Mouse (Mus musculus) thymus, postnatal 25 days (tissue): ENCODE measurements around the gene Rapgef2.
A peak's percentile ranks its signal among the peaks of the same experiment; 100 is the strongest.
"Not testable (repeated sequence)": the region's sequence is repeated elsewhere in the genome, so short reads cannot be mapped to it uniquely, and the experiment has no call there.

Experiments used
- DNase-seq: peaks from one replicate; pipeline ENCODE4 v3.0.0; 2022

Gene Rapgef2

DNA sequence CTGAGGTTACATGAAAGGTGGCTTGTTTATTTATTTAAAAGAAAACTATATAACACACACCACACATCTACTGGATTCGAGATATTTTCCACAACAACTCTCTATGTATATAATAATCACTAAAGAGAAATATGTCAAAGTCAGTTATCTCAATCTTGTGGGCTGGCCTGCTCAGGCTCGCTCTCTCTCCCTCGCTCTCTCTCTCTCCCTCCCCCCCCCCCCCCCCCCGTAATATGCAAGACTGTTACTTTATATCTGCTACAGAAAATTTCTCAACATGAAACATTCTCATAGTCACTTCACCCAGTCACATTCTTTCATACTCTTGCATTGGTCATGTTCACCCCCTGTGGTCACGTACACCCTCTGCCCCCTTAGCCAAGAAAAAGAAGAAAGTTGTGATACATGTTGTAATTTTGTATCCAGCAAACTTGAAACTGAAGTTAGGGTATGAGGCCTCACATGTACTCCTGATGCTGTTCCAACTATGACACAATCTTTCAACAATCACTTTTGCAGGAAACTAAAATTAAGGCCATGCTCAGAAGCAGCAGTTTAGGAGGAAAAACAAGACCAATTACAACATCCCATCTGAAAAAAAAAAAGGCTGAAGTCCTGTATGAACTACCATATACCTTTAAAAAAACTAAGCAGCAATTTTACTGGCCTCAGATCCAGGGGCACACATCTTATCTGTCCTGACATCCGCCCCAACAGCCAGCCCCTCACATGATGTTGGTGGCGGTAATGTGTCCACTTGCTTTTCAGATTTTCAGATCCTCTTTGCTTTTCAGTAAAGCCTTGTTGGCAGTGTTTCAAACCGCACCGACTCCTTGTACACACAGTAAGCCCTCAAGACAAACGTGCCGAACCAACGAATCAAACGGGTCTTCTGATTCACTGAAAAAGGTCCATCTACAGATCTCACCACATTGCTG lies 52.6 kb downstream of the Rapgef2 start:
- no peak for DNase-seq

DNA sequence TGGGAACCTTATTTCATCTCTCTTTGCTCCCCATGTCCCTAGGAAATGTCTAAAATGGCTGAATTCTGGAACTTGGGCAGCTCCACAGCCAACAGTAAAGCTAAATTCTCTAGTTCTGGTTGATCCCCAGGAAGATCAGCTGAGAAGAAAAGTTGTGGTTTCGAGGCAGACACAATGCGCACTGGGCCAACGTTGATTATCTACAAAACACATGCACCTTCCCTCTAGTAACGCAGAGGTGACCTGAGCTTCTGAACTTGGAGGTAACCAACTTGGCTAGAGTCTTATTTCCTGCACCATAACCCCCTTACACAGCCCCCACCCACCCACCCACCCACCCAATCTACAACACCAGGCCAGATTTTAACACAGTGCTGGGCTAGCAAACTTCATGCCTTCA lies 55.6 kb downstream of the Rapgef2 start:
- DNase-seq = no peak

DNA sequence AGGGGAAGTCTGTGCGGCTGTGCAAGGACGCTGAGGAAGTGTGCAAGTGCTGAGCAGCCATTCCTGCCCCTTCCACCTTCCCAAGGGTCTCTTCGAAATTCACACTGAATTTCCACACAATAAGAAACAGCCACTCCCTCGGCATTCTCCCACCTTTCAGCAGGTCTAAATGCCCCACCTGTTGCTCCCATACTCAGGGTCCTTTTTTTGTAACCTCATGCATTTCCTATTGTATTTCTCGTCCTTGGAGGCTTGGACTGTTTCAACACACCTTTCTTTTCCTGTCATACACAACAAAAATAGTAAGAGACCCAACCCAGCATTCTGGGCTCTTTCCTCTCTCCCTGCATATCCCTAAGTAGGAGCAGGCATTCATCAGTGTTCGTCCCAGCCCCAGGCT lies 56.8 kb downstream of the Rapgef2 start:
- DNase-seq = no peak

DNA sequence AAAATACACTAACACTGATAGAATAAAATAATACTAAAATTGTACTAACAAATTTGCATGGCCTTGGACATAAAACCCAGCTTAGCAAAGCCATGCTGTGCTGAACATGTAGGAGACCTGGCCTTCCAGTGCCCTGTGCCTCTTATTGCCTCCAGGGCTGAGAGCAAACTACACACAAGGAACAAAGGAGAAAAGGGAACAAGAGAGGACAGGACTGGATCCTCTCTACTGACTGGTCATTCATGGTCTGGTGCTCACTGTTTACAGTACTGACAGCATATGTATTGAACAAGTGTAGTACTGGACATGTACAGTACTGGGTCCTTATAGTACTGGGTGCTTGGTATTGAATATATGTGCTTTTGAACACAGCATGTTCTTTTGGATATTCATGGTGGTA lies 58.0 kb downstream of the Rapgef2 start:
- no peak for DNase-seq

DNA sequence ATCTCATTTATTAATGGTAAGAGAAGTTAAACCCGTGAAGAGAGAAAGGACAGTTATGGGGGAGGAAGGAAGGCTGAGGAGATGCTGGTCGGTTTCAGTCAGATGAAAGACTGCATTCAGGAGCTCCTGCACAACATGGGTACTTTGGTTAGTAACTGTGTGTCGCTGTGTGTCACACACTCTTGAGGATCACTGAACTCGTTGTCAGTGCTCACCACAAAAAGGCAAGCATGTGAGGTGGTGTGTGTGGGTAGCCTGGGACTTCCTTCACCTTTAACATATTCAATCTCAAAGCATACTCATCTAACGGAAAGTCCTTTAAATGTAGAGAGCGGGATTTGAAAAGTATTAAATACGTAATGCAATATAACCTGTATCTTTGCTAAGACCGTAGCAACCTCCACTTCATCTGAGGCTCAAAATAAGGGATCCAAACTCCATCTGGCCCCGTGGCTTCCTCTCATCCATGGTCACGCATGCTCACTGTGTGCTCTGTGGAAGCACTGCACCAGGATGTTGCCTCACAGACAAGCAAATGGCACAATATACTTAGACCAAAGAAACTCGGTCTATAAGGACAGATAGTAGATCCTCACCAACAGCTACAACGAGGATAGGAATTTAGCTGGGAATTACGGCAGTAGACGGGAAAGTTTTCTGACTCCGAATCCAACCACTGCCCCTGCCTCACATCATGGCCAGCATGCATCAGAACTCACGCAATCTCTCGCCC lies 58.8 kb downstream of the Rapgef2 start:
- peak; percentile 46 for DNase-seq

DNA sequence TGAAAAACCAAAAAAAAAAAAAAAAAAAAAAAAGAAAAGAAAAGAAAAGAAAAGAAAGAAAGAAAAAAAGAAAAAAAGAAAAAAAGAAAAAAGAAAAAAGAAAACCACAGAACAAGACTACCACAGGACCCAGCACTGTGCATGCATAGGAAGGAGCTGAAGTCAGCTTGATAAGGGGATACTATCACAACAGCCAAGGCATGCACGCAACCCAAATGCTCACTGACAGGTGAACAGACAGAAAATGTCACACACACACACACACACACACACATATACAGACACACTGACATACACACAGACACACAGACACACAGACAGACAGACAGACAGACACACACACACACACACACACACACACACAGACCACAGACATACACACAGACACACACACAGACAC lies 59.5 kb downstream of the Rapgef2 start:
- DNase-seq = not testable (repeated sequence)

DNA sequence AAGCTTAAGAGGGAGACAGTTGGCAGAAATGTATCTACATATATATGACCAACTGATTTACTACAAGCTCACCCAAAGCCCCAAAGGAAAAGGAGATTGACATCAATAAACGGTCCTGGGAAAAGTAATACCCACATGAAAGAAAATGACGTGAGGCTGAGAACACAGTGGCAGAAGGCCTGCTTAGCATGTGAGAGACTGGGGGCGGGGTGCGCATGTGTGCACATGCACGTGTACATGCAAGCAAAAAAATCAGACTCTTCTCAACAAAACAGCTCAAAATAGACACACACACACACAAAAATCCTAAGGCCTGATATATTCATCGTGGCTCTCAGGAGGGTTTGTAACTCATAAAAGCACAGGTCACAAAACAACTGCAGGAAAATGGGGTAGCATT lies 60.4 kb downstream of the Rapgef2 start:
- no peak for DNase-seq

DNA sequence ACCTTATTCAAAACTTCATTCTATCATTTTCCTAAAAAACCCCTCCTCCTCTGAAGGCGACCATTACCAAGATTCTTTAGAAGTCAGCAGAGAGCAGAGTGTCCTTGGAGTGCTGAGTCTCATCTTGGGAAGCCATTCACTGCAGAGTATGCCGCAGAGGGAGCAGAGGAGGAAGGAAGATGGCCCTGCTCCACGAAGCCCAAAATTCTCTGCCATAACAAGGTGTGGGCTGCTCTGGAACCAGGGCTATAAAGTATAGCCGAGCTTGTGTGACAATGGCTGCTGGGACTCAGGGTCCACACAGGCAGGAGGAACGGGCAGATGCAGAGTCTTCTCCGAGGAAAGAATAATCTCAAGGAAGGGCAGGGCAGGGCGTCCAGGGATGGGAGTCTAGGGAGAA lies 62.0 kb downstream of the Rapgef2 start:
- no peak for DNase-seq

DNA sequence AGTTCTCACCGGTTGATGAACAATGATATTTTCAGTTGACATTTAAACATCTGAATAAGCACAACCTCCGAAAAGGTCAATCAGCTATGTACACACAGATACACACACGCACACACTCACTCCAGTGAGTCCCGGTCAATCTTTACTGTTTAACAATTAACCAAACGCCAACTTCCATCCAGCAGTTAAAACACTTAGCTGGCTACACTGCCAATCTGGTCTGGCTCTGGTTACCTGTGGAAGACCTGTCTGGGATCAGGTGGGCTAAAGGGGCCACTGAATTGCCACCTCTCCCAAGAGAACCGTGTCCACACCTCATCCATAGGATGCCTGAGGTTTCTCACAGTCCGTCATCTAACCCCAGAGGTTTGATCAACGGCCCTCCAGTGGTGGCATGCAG lies 63.0 kb downstream of the Rapgef2 start:
- no peak for DNase-seq

DNA sequence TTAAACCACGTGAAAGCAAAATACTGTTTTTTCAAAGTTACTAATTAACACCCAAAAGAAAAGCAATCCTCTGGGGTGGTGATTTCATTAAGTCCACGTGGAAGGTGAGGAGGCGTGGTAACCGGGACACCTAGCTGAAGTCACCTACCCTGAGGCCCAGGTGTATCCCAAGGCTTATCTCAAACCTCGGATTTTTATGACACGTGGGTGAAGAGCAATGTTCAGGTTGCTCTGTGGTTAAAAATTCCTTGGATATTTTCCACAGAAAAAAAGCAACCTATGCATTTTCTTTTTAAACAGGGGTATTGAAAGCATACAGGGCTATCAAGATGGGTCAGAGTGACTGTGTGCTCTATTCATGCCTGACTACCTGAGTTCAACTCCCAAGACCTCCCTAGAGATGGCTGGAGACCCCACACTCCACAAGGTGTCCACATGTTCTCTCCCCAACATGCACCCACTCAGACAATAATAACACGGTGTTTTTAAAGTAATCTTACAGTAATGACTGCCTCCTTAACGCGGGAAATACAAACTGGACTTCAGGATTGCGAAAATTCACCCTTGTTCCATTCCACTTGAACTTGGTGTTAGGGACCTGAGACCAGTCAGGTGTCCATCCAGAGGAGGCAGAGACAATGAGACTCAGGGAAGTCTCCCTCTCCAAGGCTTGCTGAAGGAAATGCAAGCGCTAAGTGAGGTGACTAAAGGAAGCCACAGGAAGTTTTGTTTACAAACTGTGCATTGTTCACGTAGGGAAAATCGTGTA lies 63.9 kb downstream of the Rapgef2 start:
- DNase-seq = no peak

DNA sequence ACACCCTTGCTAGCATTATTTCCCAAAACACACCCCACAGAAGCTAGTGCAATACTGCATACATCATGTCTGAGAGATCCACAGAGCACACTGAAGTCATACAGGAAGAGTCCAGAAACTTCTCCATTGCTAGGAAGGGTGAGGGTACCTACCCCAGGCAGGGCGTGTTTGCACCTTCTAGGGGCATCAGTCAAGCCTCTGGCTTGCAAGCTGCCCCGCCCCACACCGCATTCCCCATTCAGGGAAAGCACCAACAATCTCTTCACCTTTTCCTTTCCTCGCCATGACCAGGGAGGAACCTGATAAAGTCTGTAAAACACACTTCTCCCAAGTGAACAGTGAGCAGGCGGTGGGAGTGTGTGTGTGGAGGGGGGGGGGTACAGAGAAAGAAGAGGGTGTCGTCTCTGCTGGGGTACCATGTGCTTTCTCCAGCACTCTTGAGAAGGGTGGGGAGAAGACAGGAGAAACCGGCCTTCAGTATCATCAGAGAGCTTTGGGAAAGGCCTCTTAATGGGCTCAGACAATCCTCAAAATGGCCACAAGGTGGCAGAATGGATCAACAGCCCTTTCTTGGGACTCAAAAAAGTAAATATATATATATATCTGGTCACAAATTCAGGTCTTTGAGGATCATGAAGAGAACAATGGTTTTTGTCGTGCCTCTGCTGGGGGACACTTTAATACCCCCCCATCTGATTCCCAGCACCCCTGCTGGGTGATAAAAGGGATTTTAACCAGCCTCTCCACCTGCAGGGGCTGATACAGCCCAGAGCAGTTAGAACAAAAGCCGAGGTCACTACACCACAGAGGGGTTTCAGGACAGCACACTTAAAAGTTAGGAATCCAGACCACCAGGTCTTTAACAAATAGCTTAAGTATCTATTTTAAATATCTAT lies 64.8 kb downstream of the Rapgef2 start:
- peak; percentile 71 for DNase-seq

DNA sequence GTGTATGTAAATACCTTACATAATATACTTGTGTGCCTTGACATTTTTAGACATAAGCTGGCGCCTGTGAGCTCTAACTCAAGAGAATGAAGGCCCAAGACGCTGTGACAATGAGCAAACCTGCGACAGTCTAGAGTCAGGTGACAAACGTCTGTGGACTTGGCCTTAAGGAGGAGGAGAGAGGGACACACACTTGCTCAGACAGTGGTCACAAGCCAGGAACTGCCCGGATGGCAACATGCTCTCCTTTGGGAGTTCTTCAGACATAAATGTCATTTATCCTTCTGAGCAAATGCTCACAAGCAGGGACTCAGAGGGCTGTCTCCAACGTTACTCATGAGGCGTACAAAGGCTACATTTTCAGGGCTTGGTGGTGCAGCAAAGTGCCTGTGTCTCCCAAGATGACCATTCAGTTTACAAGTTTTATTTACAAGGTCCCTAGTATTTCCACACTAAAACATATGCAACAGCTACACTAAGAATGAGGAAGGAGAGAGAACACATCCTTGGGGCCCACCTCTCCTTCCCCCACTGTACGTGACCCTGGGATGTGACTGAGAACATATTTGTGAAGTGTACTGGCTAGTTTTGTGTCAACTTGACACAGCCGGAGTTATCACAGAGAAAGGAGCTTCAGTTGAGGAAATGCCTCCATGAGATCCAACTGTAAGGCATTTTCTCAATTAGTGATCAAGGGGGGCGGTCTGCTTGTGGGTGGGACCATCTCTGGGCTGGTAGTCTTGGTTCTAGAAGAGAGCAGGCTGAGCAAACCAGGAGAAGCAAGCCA lies 67.0 kb downstream of the Rapgef2 start:
- DNase-seq = no peak

DNA sequence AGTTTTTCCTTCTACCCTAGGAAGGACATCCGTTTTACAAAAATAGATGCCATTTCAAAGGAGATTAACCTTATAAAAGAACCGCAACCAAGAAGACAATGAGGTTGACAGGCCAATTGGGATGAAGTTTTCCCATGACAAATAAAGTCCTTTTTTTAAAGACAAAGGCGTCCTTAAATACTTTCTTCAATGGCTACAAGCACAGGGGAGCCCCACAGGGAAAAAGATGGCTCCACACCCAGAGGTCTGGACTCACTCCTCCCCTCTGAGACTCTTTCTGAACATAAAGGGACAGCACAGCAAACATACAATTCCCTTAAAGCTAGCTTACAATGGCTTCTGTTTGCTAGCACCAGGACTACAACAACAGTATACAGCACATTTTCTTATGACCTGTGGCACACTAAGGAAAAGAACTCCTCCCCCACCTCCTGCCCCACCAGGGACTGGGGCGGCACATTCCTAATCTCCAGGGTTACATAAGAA lies 67.7 kb downstream of the Rapgef2 start:
- DNase-seq = no peak

DNA sequence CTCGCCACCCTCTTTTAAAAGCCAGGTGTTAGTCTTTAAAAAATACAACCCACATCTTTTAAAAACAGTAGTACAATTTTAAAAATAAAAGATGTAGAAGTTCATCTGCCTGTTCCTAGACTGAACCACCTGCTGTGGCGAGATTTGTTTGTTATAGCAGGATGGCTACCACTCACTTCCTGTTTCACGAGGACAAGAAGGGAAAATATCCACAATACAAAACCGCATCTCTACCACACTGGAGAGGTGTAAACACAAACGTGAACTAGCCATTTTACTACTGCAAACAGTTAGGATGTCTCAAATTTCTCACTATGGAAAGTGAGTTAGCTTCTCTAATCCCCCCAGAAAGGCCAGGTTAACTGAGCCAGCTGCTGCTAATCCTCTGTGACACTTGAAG lies 76.1 kb downstream of the Rapgef2 start:
- no peak for DNase-seq

DNA sequence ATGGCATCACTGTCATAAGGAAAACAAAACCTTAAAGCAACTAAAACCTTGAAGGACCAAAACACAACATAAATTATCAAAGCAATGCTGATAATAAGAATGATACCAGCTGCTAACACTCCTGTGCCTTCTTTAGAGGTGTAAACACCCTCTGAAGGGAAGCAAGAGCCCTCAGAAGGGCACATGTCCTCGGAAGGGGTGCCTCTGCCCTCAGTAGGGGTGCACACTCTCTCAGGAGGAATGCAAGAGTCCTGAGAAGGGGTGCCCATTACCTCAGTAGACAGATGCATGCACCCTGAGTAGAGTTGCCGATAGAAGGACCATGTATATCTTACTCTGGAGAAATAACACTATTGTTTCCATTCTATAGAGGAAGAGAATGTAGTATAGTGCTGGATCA lies 79.1 kb downstream of the Rapgef2 start:
- no peak for DNase-seq

DNA sequence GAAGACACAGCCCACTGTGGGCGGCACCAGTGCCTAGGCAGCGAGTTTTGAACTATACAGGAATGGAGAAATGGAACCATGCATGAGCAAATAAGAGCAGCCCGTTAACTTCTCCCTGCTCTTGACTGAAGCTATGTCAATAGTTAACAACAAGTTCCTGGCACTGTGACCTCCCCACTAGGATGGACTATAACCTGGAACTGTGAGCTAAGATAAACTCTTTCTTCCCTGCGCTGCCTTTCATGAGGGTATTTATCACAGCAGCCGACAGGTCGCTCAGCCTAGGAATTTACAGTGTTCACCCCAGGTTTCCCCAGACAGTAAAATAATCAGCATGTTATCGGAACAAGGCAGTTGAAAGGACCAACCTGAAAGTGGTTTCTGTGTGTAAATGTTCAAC lies 79.8 kb downstream of the Rapgef2 start:
- DNase-seq = no peak

DNA sequence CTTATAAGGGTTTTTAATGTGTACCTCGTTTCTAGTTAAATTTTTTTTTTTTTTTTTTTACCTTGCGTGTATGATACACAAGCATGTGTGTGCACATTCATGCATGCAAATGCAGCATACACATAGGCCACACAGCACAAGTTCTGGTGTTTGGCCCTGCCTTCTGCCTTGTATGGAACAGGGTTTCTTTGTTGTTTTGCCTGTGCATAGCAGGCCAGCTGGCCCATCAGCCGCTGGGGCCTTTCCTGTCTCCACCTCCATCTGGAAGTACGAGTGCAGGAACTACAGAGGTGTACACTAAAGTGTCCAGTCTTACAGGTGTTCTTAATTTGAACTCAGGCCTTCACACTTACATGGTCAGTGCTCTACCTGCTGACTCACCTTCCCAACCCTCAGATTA lies 80.3 kb downstream of the Rapgef2 start:
- DNase-seq = no peak

DNA sequence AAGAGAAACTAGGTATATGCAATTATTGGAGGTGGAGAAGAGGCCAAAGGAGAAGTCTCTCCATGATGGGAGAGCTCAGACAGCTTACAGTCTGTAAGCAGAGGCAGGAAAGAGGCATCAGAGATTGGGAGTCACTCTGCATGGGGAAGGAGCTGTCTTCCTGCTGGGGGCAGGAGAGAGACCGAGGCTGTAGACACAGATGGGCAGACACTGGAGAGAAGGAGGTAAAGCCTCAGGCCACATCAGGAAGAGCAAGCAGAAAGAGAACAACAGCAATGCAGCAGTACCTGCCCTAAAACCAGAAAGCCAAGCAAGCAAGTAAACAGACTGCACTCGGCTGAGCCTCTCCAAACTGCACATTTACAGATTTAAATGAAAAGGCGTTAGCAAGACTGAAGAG lies 81.2 kb downstream of the Rapgef2 start:
- DNase-seq = no peak

DNA sequence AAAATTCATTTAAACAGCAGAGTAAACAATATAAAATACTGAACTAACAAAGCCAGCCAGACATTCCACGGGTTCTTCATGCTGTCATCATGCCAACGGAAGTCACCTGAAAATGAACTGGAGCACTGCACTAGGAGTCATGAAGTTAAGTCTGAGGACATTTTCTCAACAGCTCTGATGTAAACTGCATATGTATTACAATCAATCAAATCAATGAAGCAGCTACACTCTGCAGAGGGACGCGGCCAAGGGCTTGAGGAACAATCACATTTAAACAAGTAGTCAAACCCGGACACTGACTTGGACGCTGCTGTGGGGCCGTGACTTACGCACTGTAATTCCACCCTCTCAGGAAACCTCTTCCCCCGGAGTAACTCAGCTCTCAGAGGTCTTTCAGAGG lies 82.1 kb downstream of the Rapgef2 start:
- no peak for DNase-seq

DNA sequence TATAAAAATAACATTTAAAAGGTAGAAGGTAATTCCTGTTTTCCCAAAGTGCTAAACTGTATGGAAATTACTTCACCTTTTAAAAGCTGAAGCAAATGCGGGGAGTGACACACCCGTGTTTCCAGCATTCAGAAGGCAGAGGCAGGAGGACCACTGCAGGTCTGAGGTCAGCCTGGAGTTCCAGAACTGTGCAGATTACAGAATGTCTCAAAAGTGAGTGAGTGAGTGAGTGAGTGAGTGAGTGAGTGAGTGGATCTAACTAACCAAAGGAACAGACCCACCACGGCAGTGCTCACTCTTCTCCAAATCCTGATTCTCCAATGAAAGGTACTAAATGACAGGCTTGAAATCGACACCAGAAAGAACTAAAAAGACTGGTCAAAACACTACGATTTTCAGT lies 82.5 kb downstream of the Rapgef2 start:
- no peak for DNase-seq

DNA sequence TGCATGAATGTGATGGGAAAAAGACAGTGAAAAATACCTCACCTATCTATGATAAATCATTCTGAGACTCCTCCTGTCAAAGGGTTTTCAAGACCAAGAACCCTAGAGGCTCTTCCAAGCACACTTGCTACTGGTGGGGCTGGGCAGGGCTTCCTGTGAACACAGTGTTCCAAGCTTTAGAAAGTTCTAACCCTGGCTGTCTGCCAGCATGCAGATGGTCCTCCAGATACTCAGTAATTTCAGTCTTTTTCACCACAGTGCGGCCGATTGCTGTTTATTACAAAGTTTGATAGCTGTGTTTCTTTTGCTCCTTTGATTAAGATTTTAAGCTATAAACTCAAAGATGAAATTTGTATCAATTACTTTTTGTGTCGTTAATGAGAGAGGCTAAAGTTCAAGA lies 83.1 kb downstream of the Rapgef2 start:
- DNase-seq = no peak
